16 mouse cellular contexts compared by ENCODE assay signal in genomic region chr17:35551881-35552414, GRCm38 (mm10). TPM values are rescaled to one million over a fixed set of nuclear protein-coding genes. Genes with fewer than 3 reads are reported as not detected.
DNase-seq lines count a peak whose midpoint lies in the region; ATAC-seq lines count a peak whose summit lies in the region.
"Had no signal": no experiment of that assay in that cellular context is flagged by ENCODE, and none has a peak within 500 bp of the region (broad histone marks: within the 10 kb centered on the region; RNA-seq: fewer than 3 reads in every experiment).

Gene Cdsn, plus strand, starts transcription at chr17:35552128.

- no peaks in the 10 kb centered on the region for H3K36me3 ChIP-seq in heart, embryonic 14.5 days (ENCODE audit: control insufficient read depth, insufficient read depth, low read length)
- H3K36me3 ChIP-seq in midbrain, embryonic 10.5 days: no peaks in the 10 kb centered on the region
- H3K36me3 ChIP-seq in midbrain, embryonic 15.5 days (replicated peaks): no peaks in the 10 kb centered on the region
- no peaks in the 10 kb centered on the region for H3K36me3 ChIP-seq in neural tube, embryonic 15.5 days
- H3K36me3 ChIP-seq: stomach, embryonic 15.5 days had no signal

- no peak for ATAC-seq in heart, embryonic 14.5 days (ENCODE audit: insufficient number of reproducible peaks, insufficient read depth, low FRiP score, low read depth)
- no peak for ATAC-seq in midbrain, embryonic 15.5 days (replicated peaks)
- no peak for ATAC-seq in neural tube, embryonic 15.5 days (ENCODE audit: low FRiP score)
- ATAC-seq: activated CD4-positive, CD25-positive, alpha-beta regulatory T cell, adult 4 months; forebrain, embryonic 14.5 days; lung, postnatal 0 days had no signal

- H3K4me3 ChIP-seq in heart, embryonic 14.5 days (ENCODE audit: control insufficient read depth in 1 of 2, insufficient read depth in 1 of 2, low read depth in 1 of 2, low read length in 2 of 2): no peak within 1 kb of the TSS
- no peak within 1 kb of the TSS for H3K4me3 ChIP-seq in midbrain, embryonic 10.5 days
- H3K4me3 ChIP-seq in midbrain, embryonic 15.5 days: no peak within 1 kb of the TSS
- no peak within 1 kb of the TSS for H3K4me3 ChIP-seq in neural tube, embryonic 15.5 days (replicated peaks)
- H3K4me3 ChIP-seq: stomach, embryonic 15.5 days had no signal

- H3K4me1 ChIP-seq in heart, embryonic 14.5 days (ENCODE audit: control insufficient read depth in 2 of 2, insufficient read depth in 2 of 2, low read length in 2 of 2): peaks cover 28 to 36% of the 10 kb centered on the region in 2 experiments
- H3K4me1 ChIP-seq in midbrain, embryonic 10.5 days: peaks cover 3% of the 10 kb centered on the region; the same call in 1 of the 2 replicates
- no peaks in the 10 kb centered on the region for H3K4me1 ChIP-seq in midbrain, embryonic 15.5 days
- no peaks in the 10 kb centered on the region for H3K4me1 ChIP-seq in neural tube, embryonic 15.5 days

- H3K4me2 ChIP-seq in heart, embryonic 14.5 days (ENCODE audit: low read length): no peak within 1 kb of the TSS
- H3K4me2 ChIP-seq in midbrain, embryonic 15.5 days: no peak within 1 kb of the TSS
- no peak within 1 kb of the TSS for H3K4me2 ChIP-seq in neural tube, embryonic 15.5 days
- H3K4me2 ChIP-seq: midbrain, embryonic 11.5 days; stomach, embryonic 15.5 days had no signal

- peak within 1 kb of the TSS; percentile 44; the same call in 1 of the 2 replicates for H3K9ac ChIP-seq in heart, embryonic 14.5 days (ENCODE audit: low read length)
- H3K9ac ChIP-seq in midbrain, embryonic 15.5 days: no peak within 1 kb of the TSS
- no peak within 1 kb of the TSS for H3K9ac ChIP-seq in neural tube, embryonic 15.5 days (replicated peaks)
- H3K9ac ChIP-seq: stomach, embryonic 15.5 days had no signal

- intact Hi-C loops in heart, postnatal 36 days (cut with DNase I): no loop called here

- H3K27me3 ChIP-seq in heart, embryonic 14.5 days (ENCODE audit: control insufficient read depth, insufficient read depth, low read length): no peaks in the 10 kb centered on the region
- peaks cover 12% of the 10 kb centered on the region; the same call in 1 of the 2 replicates for H3K27me3 ChIP-seq in midbrain, embryonic 10.5 days (ENCODE audit: low read depth, poor library complexity, severe bottlenecking)
- no peaks in the 10 kb centered on the region; the same call in 1 of the 2 replicates for H3K27me3 ChIP-seq in midbrain, embryonic 15.5 days (replicated peaks)
- H3K27me3 ChIP-seq in neural tube, embryonic 15.5 days (replicated peaks): no peaks in the 10 kb centered on the region
- H3K27me3 ChIP-seq: stomach, embryonic 15.5 days had no signal

- DNase-seq in heart, postnatal 36 days: no peak
- no peak for DNase-seq in midbrain, embryonic 10.5 days (ENCODE audit: low spot score)
- peak; percentile 35 for DNase-seq in adrenal gland, postnatal 25 days
- no peak for DNase-seq in urinary bladder, adult 2 months (ENCODE audit: low spot score)
- DNase-seq: gastrocnemius, postnatal 25 days; kidney, postnatal 36 days; liver; thymus, postnatal 36 days had no signal

- H3K9me3 ChIP-seq in heart, embryonic 14.5 days (ENCODE audit: control insufficient read depth, low read length): no peaks in the 10 kb centered on the region; the same call in 1 of the 2 replicates
- no peaks in the 10 kb centered on the region for H3K9me3 ChIP-seq in midbrain, embryonic 10.5 days (replicated peaks)
- no peaks in the 10 kb centered on the region for H3K9me3 ChIP-seq in midbrain, embryonic 15.5 days
- H3K9me3 ChIP-seq in neural tube, embryonic 15.5 days (replicated peaks): no peaks in the 10 kb centered on the region
- H3K9me3 ChIP-seq: stomach, embryonic 15.5 days had no signal

- 75% methylated on average over 10 of the region's 10 CpGs for WGBS in heart, embryonic 14.5 days
- WGBS in midbrain, embryonic 10.5 days: 85% methylated on average over 10 of the region's 10 CpGs
- WGBS in midbrain, embryonic 15.5 days: 80% methylated on average over 10 of the region's 10 CpGs
- WGBS in neural tube, embryonic 15.5 days: 74% methylated on average over 9 of the region's 10 CpGs

- H3K27ac ChIP-seq in heart, embryonic 14.5 days (replicated peaks in 1 of 2; ENCODE audit: control insufficient read depth in 1 of 2, insufficient read depth in 1 of 2, low read depth in 2 of 2, low read length in 2 of 2): peak within 1 kb of the TSS; percentile 97 to 100
- peak within 1 kb of the TSS; percentile 1; the same call in 1 of the 2 replicates for H3K27ac ChIP-seq in midbrain, embryonic 10.5 days (replicated peaks)
- no peak within 1 kb of the TSS for H3K27ac ChIP-seq in midbrain, embryonic 15.5 days
- no peak within 1 kb of the TSS for H3K27ac ChIP-seq in neural tube, embryonic 15.5 days (replicated peaks)
- H3K27ac ChIP-seq: stomach, embryonic 15.5 days had no signal

RNA-seq across cellular contexts. Expression of gene Cdsn, which starts in this region (rescaled TPM):
- polyA plus RNA-seq in heart, embryonic 14.5 days (2014; fragmentation: Nextera tagmentation; extraction: Ambion mirVana): 0.50 and 0.57 TPM in 2 replicates
- under 1 TPM; 0.19 to 0.39 TPM for total RNA-seq in heart, postnatal 36 days (2021)
- 0.07 and 0.10 TPM in 2 replicates for polyA plus RNA-seq in midbrain, embryonic 10.5 days (2016; fragmentation: Nextera tagmentation; extraction: Ambion mirVana)
- 0.06 TPM in 2 replicates for polyA plus RNA-seq in midbrain, embryonic 15.5 days (2015; fragmentation: Nextera tagmentation; extraction: Ambion mirVana)
- 0.43 TPM in 2 replicates for total RNA-seq in adrenal gland, postnatal 25 days (2021)
- polyA plus RNA-seq in urinary bladder, adult 2 months (2012; rRNA removed): 0.56 and 1.1 TPM in 2 replicates
- 0.08 TPM in 1 of 2 replicates, not detected in the other for polyA plus RNA-seq in neural tube, embryonic 15.5 days (2015; fragmentation: Nextera tagmentation; extraction: Ambion mirVana)
- polyA plus RNA-seq: activated CD4-positive, CD25-positive, alpha-beta regulatory T cell, adult 4 months had no signal

Comparison
In these comparisons a context has a peak if more than half of its experiments do, and no peak if none do; other contexts are left out.
1. H3K27ac ChIP-seq: peak in heart, embryonic 14.5 days (2 of 2) and midbrain, embryonic 10.5 days (single experiment); none in midbrain, embryonic 15.5 days (single experiment) and neural tube, embryonic 15.5 days (single experiment).
2. Peak in DNase-seq in adrenal gland, postnatal 25 days; RNA of the gene not detected or under 1 TPM.